In genomic region chr4:139259302-139259871, GRCm38 (mm10) we compare ENCODE assay signal across 13 mouse cellular contexts. TPM values are rescaled to one million over a fixed set of nuclear protein-coding genes. Genes with fewer than 3 reads are reported as not detected.
DNase-seq lines count a peak whose midpoint lies in the region; ATAC-seq and TF ChIP-seq lines count a peak whose summit lies in the region.
"Had no signal": no experiment of that assay in that cellular context is flagged by ENCODE, and none has a peak within 500 bp of the region (broad histone marks: within the 10 kb centered on the region; RNA-seq: fewer than 3 reads in every experiment).

No protein-coding gene starts in this region.

- DNase-seq in kidney, postnatal 4 days: no peak
- DNase-seq in embryonic facial prominence, embryonic 11.5 days (ENCODE audit: low spot score): peak; percentile 89
- DNase-seq in limb, embryonic 11.5 days (ENCODE audit: low spot score): peak; percentile 61
- DNase-seq in frontal cortex, postnatal 36 days (ENCODE audit: low spot score in 2 of 2): no peak
- no peak for DNase-seq in cerebellum, postnatal 36 days
- DNase-seq in right cerebral cortex, postnatal 14 days: no peak
- DNase-seq: adrenal gland, postnatal 36 days; cerebellum, adult 9-10 months; heart, postnatal 4 days; kidney, postnatal 14 days had no signal

- TF ChIP-seq CTCF in bone marrow, adult 2 months (IDR thresholded peaks at IDR 0.05; ENCODE audit: control insufficient read depth, insufficient read depth, low read length): no peak

- no peak overlapping the region for H3K4me3 ChIP-seq in kidney, embryonic 15.5 days (replicated peaks)
- H3K4me3 ChIP-seq in bone marrow, adult 2 months (replicated peaks; ENCODE audit: control insufficient read depth, low read depth, low read length): no peak overlapping the region
- H3K4me3 ChIP-seq in embryonic facial prominence, embryonic 11.5 days (ENCODE audit: low read depth, low read length): no peak overlapping the region
- H3K4me3 ChIP-seq in limb, embryonic 11.5 days (ENCODE audit: low read depth, low read length): no peak overlapping the region
- H3K4me3 ChIP-seq: myocyte had no signal

- peaks cover 13% of the 10 kb centered on the region for H3K4me1 ChIP-seq in kidney, embryonic 15.5 days
- H3K4me1 ChIP-seq in bone marrow, adult 2 months (ENCODE audit: control insufficient read depth, insufficient read depth, low read length): no peaks in the 10 kb centered on the region; the same call in 1 of the 2 replicates
- peaks cover 11% of the 10 kb centered on the region for H3K4me1 ChIP-seq in embryonic facial prominence, embryonic 11.5 days (ENCODE audit: control insufficient read depth, insufficient read depth, low read length)
- H3K4me1 ChIP-seq in limb, embryonic 11.5 days (ENCODE audit: control insufficient read depth, insufficient read depth, low read length): peaks cover 36% of the 10 kb centered on the region

- H3K9ac ChIP-seq in kidney, embryonic 15.5 days: no peak overlapping the region
- H3K9ac ChIP-seq in embryonic facial prominence, embryonic 11.5 days (replicated peaks; ENCODE audit: low read length): peak overlapping the region; percentile 23
- peak overlapping the region; percentile 39 for H3K9ac ChIP-seq in limb, embryonic 11.5 days (ENCODE audit: low read length)

- whole genome bisulfite sequencing in kidney, embryonic 15.5 days: 71% methylated on average over 11 of the region's 11 CpGs
- WGBS in bone marrow, adult 2 months: 81% methylated on average over 11 of the region's 11 CpGs
- 39% methylated on average over 11 of the region's 11 CpGs for whole genome bisulfite sequencing in embryonic facial prominence, embryonic 11.5 days
- 42% methylated on average over 11 of the region's 11 CpGs for WGBS in limb, embryonic 11.5 days

- no peak overlapping the region for H3K4me2 ChIP-seq in kidney, embryonic 15.5 days
- no peak overlapping the region for H3K4me2 ChIP-seq in embryonic facial prominence, embryonic 11.5 days (ENCODE audit: low read depth, low read length)
- no peak overlapping the region for H3K4me2 ChIP-seq in limb, embryonic 11.5 days (ENCODE audit: low read depth, severe bottlenecking)

- H3K27ac ChIP-seq in kidney, embryonic 15.5 days: peak overlapping the region; percentile 66
- H3K27ac ChIP-seq in bone marrow, adult 2 months (ENCODE audit: control insufficient read depth, insufficient read depth, low read depth, low read length, poor library complexity): peak overlapping the region; percentile 69
- peak overlapping the region; percentile 96 for H3K27ac ChIP-seq in embryonic facial prominence, embryonic 11.5 days (replicated peaks; ENCODE audit: low read depth, low read length)
- peak overlapping the region; percentile 96 for H3K27ac ChIP-seq in limb, embryonic 11.5 days (replicated peaks; ENCODE audit: low read depth, low read length)

- H3K27me3 ChIP-seq in kidney, embryonic 15.5 days: no peaks in the 10 kb centered on the region
- no peaks in the 10 kb centered on the region for H3K27me3 ChIP-seq in embryonic facial prominence, embryonic 11.5 days (ENCODE audit: control insufficient read depth, insufficient read depth, low read length)
- no peaks in the 10 kb centered on the region for H3K27me3 ChIP-seq in limb, embryonic 11.5 days (ENCODE audit: control insufficient read depth, insufficient read depth, low read length)

- peaks cover 93% of the 10 kb centered on the region for H3K36me3 ChIP-seq in kidney, embryonic 15.5 days
- H3K36me3 ChIP-seq in embryonic facial prominence, embryonic 11.5 days (replicated peaks; ENCODE audit: control insufficient read depth, insufficient read depth, low read depth, low read length): peaks cover 6% of the 10 kb centered on the region; the same call in 1 of the 2 replicates
- peaks cover 2% of the 10 kb centered on the region; the same call in 1 of the 2 replicates for H3K36me3 ChIP-seq in limb, embryonic 11.5 days (ENCODE audit: control insufficient read depth, insufficient read depth, low read length)

- H3K9me3 ChIP-seq in kidney, embryonic 15.5 days (replicated peaks): no peaks in the 10 kb centered on the region
- H3K9me3 ChIP-seq in embryonic facial prominence, embryonic 11.5 days (replicated peaks; ENCODE audit: control insufficient read depth, low read length): no peaks in the 10 kb centered on the region
- no peaks in the 10 kb centered on the region for H3K9me3 ChIP-seq in limb, embryonic 11.5 days (ENCODE audit: control insufficient read depth, low read length)

- TF ChIP-seq POLR2A in bone marrow, adult 2 months (IDR thresholded peaks at IDR 0.05; ENCODE audit: borderline replicate concordance, control insufficient read depth, low read depth, low read length): no peak

- ATAC-seq in kidney, embryonic 15.5 days (replicated peaks; ENCODE audit: low FRiP score): no peak
- peak; percentile 39; the same call in 1 of the 2 replicates for ATAC-seq in embryonic facial prominence, embryonic 11.5 days (replicated peaks; ENCODE audit: insufficient number of reproducible peaks, low FRiP score, low TSS enrichment, low read depth)
- ATAC-seq in limb, embryonic 11.5 days (ENCODE audit: insufficient number of reproducible peaks, low FRiP score, low TSS enrichment, low read depth): peak; percentile 35; the same call in 1 of the 2 replicates

RNA-seq across cellular contexts. Expression of gene Pqlc2, which starts 51.1 kb away (rescaled TPM):
- 13.9 and 14.2 TPM in 2 replicates for polyA plus RNA-seq in kidney, embryonic 15.5 days (2015; fragmentation: Nextera tagmentation; extraction: Ambion mirVana)
- 6.4 and 12.2 TPM in 2 replicates for polyA plus RNA-seq in bone marrow, adult 2 months (2011; ENCODE audit: insufficient read depth, insufficient read length, low replicate concordance, missing spikeins)
- polyA plus RNA-seq in embryonic facial prominence, embryonic 11.5 days (2014; fragmentation: Nextera tagmentation; extraction: Ambion mirVana): 13.5 and 14.2 TPM in 2 replicates
- polyA plus RNA-seq in limb, embryonic 11.5 days (2014; fragmentation: Nextera tagmentation; extraction: Ambion mirVana): 13.0 and 16.1 TPM in 2 replicates

RNA-seq across cellular contexts. Expression of gene Akr7a5, which starts 51.2 kb away (rescaled TPM):
- 154 and 166 TPM in 2 replicates for polyA plus RNA-seq in kidney, embryonic 15.5 days (2015; fragmentation: Nextera tagmentation; extraction: Ambion mirVana)
- 10.9 and 12.1 TPM in 2 replicates for polyA plus RNA-seq in bone marrow, adult 2 months (2011; ENCODE audit: insufficient read depth, insufficient read length, low replicate concordance, missing spikeins)
- 137 and 146 TPM in 2 replicates for polyA plus RNA-seq in embryonic facial prominence, embryonic 11.5 days (2014; fragmentation: Nextera tagmentation; extraction: Ambion mirVana)
- polyA plus RNA-seq in limb, embryonic 11.5 days (2014; fragmentation: Nextera tagmentation; extraction: Ambion mirVana): 121 and 139 TPM in 2 replicates

Comparison
In these comparisons a context has a peak if more than half of its experiments do, and no peak if none do; other contexts are left out.
1. DNase-seq: peak in embryonic facial prominence, embryonic 11.5 days (single experiment) and limb, embryonic 11.5 days (single experiment); none in kidney, postnatal 4 days (0 of 2), frontal cortex, postnatal 36 days (0 of 2), cerebellum, postnatal 36 days (0 of 2) and right cerebral cortex, postnatal 14 days (single experiment).
2. Peak in every context shown above with its lines, with median percentiles within 50 percentile points of each other: H3K27ac ChIP-seq.